Mouse (Mus musculus): ENCODE measurements around the gene Elf3. TPM values are rescaled to one million over a fixed set of nuclear protein-coding genes. Genes with fewer than 3 reads are reported as not detected.
A peak's percentile ranks its signal among the peaks of the same experiment; 100 is the strongest.

Elf3 gene
- polyA plus RNA-seq (2011; ENCODE audit: insufficient read depth, insufficient read length, low replicate concordance, missing spikeins), result not detected in 2 replicates

DNA sequence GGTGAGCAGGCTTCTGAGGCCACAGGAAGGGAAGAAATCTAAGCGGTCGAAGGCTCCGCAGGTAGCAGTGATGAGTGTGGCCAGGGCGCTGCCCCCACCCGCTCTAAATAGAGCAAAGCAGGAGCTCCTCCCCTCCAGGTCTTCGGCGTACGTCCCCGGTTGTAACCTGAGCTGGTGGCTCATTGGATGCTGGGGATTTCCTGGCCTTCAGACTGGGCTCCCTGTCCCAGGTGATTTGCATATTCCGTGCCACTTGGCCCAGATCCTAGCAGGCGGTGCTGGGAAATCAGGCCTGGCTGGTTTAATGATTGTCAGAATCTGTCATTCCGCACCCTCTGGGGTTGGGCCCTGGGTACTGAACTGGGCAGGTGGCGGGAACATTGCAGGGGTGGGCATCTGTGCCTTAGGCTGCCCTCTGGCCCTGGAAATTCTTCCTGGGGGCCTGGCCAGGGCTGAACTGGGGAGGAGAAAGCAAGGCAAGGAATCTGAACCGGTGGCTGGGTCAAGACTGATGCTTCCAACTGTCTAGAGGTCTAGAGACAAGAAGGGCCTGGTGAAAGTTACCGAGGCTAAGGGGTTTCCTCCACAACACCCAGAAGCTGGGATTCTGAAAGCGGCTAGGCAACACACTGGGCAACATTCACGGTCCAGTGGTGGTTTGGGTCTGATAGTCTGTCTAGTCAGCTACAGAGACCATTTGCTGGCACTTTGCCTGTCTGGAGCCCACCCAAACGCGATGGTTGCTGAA lies at the start of gene Elf3:
Gene Elf3, minus strand, starts transcription at position 189 of the 748 bp plus-strand sequence.
- no peak within 1 kb of the TSS for H3K4me3 ChIP-seq (replicated peaks; ENCODE audit: control insufficient read depth, low read depth, low read length)
- TF ChIP-seq POLR2A (IDR thresholded peaks at IDR 0.05; ENCODE audit: borderline replicate concordance, control insufficient read depth, low read depth, low read length) (no peak), CTCF (IDR thresholded peaks at IDR 0.05; ENCODE audit: control insufficient read depth, insufficient read depth, low read length) (no peak)
- 65% methylated on average over 19 of the region's 19 CpGs for WGBS
- H3K27ac ChIP-seq (ENCODE audit: control insufficient read depth, insufficient read depth, low read depth, low read length, poor library complexity), result no peak within 1 kb of the TSS
- H3K4me1 ChIP-seq (ENCODE audit: control insufficient read depth, insufficient read depth, low read length), result no peaks in the 10 kb centered on the region

DNA sequence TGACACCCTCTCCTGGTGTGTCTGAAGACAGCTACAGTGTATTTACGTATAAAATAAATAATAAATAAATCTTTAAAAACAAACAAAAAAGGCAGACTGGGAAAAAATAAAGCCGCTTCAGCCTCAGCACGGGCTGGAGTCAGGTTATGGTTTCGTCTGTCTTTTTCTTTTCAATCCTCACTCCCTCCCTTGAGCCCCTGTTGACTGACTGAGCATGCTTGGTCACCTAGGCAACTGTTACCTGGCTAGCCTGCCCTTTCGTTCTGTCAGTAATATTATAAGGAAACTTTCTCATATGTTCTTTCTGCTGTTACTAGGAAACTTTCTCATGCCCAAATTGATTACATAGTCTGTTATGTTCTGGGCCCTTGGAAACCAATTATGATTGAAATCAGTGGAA lies 32.5 kb upstream of the Elf3 start:
- Histone ChIP-seq H3K4me3 (replicated peaks; ENCODE audit: control insufficient read depth, low read depth, low read length) (no peak overlapping the region), H3K4me1 (ENCODE audit: control insufficient read depth, insufficient read depth, low read length) (no peaks in the 10 kb centered on the region), H3K27ac (ENCODE audit: control insufficient read depth, insufficient read depth, low read depth, low read length, poor library complexity) (no peak overlapping the region)
- WGBS, result 89% methylated on average over 5 of the region's 5 CpGs
- TF ChIP-seq CTCF (IDR thresholded peaks at IDR 0.05; ENCODE audit: control insufficient read depth, insufficient read depth, low read length), result no peak
- TF ChIP-seq POLR2A (IDR thresholded peaks at IDR 0.05; ENCODE audit: borderline replicate concordance, control insufficient read depth, low read depth, low read length), result no peak

DNA sequence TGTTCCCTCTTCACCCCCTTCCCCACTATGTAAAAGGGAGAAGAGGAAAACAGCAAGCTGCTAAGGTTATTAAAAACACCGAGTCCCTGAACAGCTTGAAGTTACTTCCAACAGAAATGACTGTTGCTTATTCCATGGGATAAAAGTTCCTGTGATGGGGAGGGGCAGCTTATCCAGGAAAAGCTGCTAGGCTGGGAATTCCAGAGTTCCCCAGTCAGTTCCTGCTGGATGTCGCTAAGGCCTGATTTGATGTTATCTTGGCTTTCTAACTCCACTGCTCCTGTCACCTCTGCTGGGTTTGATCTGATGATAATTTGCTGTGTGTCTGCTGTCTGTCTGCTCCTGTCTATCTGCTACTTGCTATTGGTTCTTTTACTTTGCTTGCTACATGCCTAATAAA lies 27.9 kb upstream of the Elf3 start:
- no peak overlapping the region for H3K27ac ChIP-seq (ENCODE audit: control insufficient read depth, insufficient read depth, low read depth, low read length, poor library complexity)
- WGBS, result 77% methylated on average over 2 of the region's 2 CpGs
- TF ChIP-seq CTCF (IDR thresholded peaks at IDR 0.05; ENCODE audit: control insufficient read depth, insufficient read depth, low read length) (no peak), POLR2A (IDR thresholded peaks at IDR 0.05; ENCODE audit: borderline replicate concordance, control insufficient read depth, low read depth, low read length) (no peak)

GRCm38 (mm10) chr1:135283826-135284291 lies 25.5 kb upstream of the Elf3 start, which contains the start of gene Rnpep:
Gene Rnpep (minus strand): TSS chr1:135284084.
- Histone ChIP-seq H3K4me3 (replicated peaks; ENCODE audit: control insufficient read depth, low read depth, low read length) (peak within 1 kb of the TSS; percentile 87), H3K27ac (ENCODE audit: control insufficient read depth, insufficient read depth, low read depth, low read length, poor library complexity) (peak within 1 kb of the TSS; percentile 96), H3K4me1 (ENCODE audit: control insufficient read depth, insufficient read depth, low read length) (no peaks in the 10 kb centered on the region; the same call in 1 of the 2 replicates)
- WGBS, result under 1% methylated on average over 39 of the region's 39 CpGs
- TF ChIP-seq CTCF (IDR thresholded peaks at IDR 0.05; ENCODE audit: control insufficient read depth, insufficient read depth, low read length) (no peak), POLR2A (IDR thresholded peaks at IDR 0.05; ENCODE audit: borderline replicate concordance, control insufficient read depth, low read depth, low read length) (peak; percentile 74; the same call in 1 of the 2 replicates)

More for the DNA sequence above, 27.9 kb upstream of the Elf3 start:
- Histone ChIP-seq H3K4me1 (ENCODE audit: control insufficient read depth, insufficient read depth, low read length) (no peaks in the 10 kb centered on the region; the same call in 1 of the 2 replicates), H3K4me3 (replicated peaks; ENCODE audit: control insufficient read depth, low read depth, low read length) (no peak overlapping the region)

DNA sequence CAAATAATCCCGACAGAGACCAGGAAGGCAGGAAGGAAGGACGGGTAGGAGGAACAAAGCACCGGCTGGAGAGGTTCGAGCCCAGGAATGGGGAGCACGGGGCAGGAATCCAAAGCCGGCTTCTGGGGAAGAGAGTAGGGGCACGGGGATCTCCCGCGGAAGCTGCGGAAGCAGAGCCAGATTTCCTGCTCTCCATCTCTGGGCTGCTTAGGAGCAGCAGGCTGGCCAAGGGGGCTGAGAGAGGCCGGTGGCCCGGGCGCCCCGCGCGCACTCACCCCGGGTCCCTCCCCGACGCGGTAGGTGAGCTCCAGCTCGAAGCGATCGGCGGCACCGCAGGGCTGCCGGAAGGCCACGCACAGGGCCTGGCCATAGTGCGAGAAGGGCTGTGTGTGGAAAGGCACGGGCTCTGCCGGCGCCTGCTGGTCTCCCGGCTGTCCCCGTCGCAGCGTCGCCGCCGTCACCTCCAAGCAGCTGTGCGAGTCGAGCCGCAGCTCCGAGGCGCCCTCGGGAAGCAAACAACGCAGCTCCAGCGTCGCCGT lies 25.0 kb upstream of the Elf3 start:
- under 1% methylated on average over 48 of the region's 48 CpGs for WGBS
- no peaks in the 10 kb centered on the region; the same call in 1 of the 2 replicates for H3K4me1 ChIP-seq (ENCODE audit: control insufficient read depth, insufficient read depth, low read length)

DNA sequence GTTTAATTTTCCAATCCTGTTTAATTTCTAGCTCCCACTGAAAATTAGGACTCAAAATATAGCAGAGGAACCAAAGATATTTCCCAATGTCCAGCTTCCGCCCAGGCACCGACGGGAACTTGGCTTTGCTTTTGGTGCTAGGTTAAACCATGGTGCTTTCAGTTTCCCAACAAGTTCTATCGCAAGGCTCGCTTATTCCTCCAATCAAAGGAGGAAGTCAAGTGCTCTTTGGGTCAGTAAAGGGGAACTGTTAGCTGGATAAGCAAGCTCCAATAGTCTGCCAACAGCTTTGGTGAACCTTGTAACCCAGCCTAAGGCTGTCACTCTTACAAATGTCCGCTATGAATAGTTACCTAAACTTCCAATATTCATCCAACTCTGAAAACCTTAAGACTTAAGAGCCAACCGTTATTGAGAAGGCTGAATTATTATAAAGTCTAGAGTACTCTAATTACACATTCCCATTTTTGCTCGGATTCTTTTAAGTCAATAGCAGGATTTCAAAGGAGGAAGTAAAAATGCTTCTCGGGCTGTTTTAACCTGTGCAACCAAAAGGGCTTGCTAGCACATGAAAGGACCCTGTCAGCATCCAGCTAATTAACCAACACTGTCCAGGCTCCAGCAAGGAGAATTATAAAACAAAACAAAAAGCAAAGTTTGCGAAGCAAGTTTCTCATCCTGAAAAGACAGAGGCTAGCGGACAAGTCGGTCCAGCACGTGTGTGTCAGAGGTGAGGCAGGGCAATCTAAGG lies 24.3 kb upstream of the Elf3 start:
- peak overlapping the region; percentile 87 for H3K4me3 ChIP-seq (replicated peaks; ENCODE audit: control insufficient read depth, low read depth, low read length)
- TF ChIP-seq CTCF (IDR thresholded peaks at IDR 0.05; ENCODE audit: control insufficient read depth, insufficient read depth, low read length), result no peak
- TF ChIP-seq POLR2A (IDR thresholded peaks at IDR 0.05; ENCODE audit: borderline replicate concordance, control insufficient read depth, low read depth, low read length), result no peak
- under 1% methylated on average over 13 of the region's 13 CpGs for WGBS
- H3K4me1 ChIP-seq (ENCODE audit: control insufficient read depth, insufficient read depth, low read length), result no peaks in the 10 kb centered on the region; the same call in 1 of the 2 replicates
- H3K27ac ChIP-seq (ENCODE audit: control insufficient read depth, insufficient read depth, low read depth, low read length, poor library complexity), result peak overlapping the region; percentile 96

More for the DNA sequence above, 25.0 kb upstream of the Elf3 start:
- TF ChIP-seq CTCF (IDR thresholded peaks at IDR 0.05; ENCODE audit: control insufficient read depth, insufficient read depth, low read length), result no peak
- TF ChIP-seq POLR2A (IDR thresholded peaks at IDR 0.05; ENCODE audit: borderline replicate concordance, control insufficient read depth, low read depth, low read length), result no peak
- peak overlapping the region; percentile 96 for H3K27ac ChIP-seq (ENCODE audit: control insufficient read depth, insufficient read depth, low read depth, low read length, poor library complexity)
- peak overlapping the region; percentile 87 for H3K4me3 ChIP-seq (replicated peaks; ENCODE audit: control insufficient read depth, low read depth, low read length)

DNA sequence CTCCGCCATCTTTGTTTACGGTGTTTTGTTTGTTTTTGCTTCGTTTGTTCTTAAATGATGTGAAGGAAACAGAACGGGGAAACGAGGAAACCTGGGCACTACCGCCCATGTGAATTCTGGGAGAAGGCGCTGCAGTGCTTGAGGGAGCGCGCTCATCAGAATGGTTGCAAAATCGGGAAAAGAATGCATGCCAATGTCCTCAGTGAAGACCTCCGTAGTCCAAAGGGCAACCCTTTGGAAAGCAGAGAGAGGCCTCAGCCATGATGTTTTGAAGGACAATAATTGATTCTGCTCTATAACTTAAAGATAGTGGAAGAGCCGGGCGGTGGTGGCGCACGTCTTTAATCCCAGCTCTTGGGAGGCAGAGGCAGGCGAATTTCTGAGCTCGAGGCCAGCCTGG lies 23.5 kb upstream of the Elf3 start:
- TF ChIP-seq CTCF (IDR thresholded peaks at IDR 0.05; ENCODE audit: control insufficient read depth, insufficient read depth, low read length), result no peak
- TF ChIP-seq POLR2A (IDR thresholded peaks at IDR 0.05; ENCODE audit: borderline replicate concordance, control insufficient read depth, low read depth, low read length), result no peak
- H3K4me3 ChIP-seq (replicated peaks; ENCODE audit: control insufficient read depth, low read depth, low read length), result peak overlapping the region; percentile 23
- WGBS, result 76% methylated on average over 17 of the region's 17 CpGs
- no peaks in the 10 kb centered on the region; the same call in 1 of the 2 replicates for H3K4me1 ChIP-seq (ENCODE audit: control insufficient read depth, insufficient read depth, low read length)
- H3K27ac ChIP-seq (ENCODE audit: control insufficient read depth, insufficient read depth, low read depth, low read length, poor library complexity), result peak overlapping the region; percentile 58; the same call in 1 of the 2 replicates
